Mouse (Mus musculus): ENCODE measurements around the gene Ppp1r13l. TPM values are rescaled to one million over a fixed set of nuclear protein-coding genes. Genes with fewer than 3 reads are reported as not detected.

The Ppp1r13l gene
- polyA plus RNA-seq (2012; rRNA removed; ENCODE audit: low replicate concordance), result 7.7 and 8.8 TPM in 2 replicates

GRCm38 (mm10) chr7:19359299-19359891 lies at the start of gene Ppp1r13l, which contains the start of gene Cd3eap:
Gene Ppp1r13l (plus strand): TSS chr7:19359749.
Gene Cd3eap (minus strand): TSS chr7:19359483.

DNA sequence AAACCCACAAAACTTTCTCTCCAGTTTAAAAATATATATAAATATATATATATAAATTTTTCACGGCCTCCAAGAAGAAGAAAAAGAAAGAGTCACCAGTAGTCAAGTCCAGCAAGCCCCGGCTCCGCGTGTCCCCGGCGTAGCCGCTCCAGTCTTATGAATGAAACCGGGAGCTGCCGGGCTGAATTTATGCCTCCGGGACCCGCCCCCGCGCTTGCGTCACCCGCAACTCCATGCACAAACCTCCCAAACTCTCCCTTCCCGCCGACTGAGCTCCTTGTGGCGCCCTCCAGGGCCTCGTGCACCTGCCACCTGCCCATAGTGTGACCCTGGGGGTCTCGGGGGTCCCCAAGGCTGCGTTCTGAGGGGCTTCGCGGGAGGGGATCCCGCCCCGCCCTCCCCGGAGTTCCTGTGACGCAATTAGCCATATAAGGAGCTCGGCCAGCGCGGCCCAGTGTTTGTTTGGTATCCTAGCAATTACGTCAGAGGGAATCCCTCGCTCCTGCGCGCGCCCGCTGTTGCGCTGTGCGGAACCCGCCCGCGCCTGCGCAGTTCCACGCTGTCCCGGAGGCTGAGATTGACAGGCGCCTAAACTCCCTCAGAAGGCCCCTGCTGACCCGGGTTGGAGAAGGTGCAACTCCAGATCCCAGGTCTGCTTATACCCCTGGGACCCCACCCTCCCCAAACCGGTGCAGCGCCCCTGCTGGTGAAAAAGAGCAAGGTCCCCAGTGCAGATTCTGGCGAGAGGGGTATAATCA lies 49.5 kb upstream of the Ppp1r13l start, which contains the start of gene Fosb:
Gene Fosb, minus strand, starts transcription at position 168 of the 758 bp plus-strand sequence.

GRCm38 (mm10) chr7:19344237-19344847 lies 15.2 kb upstream of the Ppp1r13l start, which contains the start of gene Ercc1:
Gene Ercc1 (plus strand): TSS chr7:19344778.

DNA sequence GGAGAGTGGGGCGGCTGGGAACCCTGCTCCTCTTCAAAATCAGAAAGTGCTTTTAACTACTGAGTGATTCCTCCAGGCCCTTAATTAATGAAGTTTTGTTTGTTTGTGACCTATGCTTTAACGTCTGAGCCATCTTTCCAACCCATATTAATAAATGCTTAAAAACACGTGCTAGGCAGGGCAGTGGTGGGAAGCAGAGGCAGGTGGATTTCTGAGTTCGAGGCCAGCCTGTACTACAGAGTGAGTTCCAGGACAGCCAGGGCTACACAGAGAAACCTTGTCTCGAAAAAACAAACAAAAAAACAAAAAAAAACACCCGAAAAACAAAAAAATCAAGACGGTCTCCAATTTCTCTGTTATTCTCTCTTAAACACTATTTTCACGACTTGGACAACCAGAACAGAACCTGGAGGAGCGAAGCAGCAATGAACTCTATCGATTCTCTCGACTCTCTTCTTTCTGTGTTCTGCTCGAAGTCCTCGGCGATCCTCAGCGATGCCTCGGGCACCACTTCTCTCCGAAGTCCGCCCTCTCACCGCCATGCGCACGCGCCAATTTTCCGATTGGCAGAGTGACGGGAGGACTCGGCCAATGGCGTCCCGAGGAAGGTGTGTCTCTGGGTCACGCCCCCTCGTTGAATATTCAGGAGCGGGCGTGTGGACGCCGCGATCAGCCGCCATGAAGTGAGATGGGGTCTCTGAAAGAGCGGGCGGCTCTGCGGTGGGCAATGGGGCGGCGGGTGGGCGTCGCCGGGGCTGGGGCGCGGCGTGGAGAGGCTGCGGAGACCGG lies 22.0 kb downstream of the Ppp1r13l start, which contains the start of gene Ercc2:
Gene Ercc2, plus strand, starts transcription at position 634 of the 789 bp plus-strand sequence.

GRCm38 (mm10) chr7:19403731-19404296 lies 44.3 kb downstream of the Ppp1r13l start, which contains the start of gene Klc3:
Gene Klc3 (minus strand): TSS chr7:19404104.

GRCm38 (mm10) chr7:19404476-19404875 lies 44.9 kb downstream of the Ppp1r13l start, which contains the start of gene Ckm:
Gene Ckm (plus strand): TSS chr7:19404776.

Other genes starting within 250 kb of the Ppp1r13l start
- not detected in 2 replicates for gene Gm4969, start 241.4 kb upstream of the Ppp1r13l start, polyA plus RNA-seq (2012; rRNA removed; ENCODE audit: low replicate concordance)
- gene Fbxo46, start 239.9 kb upstream of the Ppp1r13l start, polyA plus RNA-seq (2012; rRNA removed; ENCODE audit: low replicate concordance), result 8.6 and 15.0 TPM in 2 replicates
- 6.5 and 11.2 TPM in 2 replicates for gene Qpctl, start 210.5 kb upstream of the Ppp1r13l start, polyA plus RNA-seq (2012; rRNA removed; ENCODE audit: low replicate concordance)
- gene Snrpd2, start 210.0 kb upstream of the Ppp1r13l start, polyA plus RNA-seq (2012; rRNA removed; ENCODE audit: low replicate concordance), result 6.2 and 7.1 TPM in 2 replicates
- gene Gipr, start 193.6 kb upstream of the Ppp1r13l start, polyA plus RNA-seq (2012; rRNA removed; ENCODE audit: low replicate concordance), result 0.63 and 0.77 TPM in 2 replicates
- 20.3 and 22.0 TPM in 2 replicates for gene Eml2, start 183.3 kb upstream of the Ppp1r13l start, polyA plus RNA-seq (2012; rRNA removed; ENCODE audit: low replicate concordance)
- gene Gpr4, start 147.2 kb upstream of the Ppp1r13l start, polyA plus RNA-seq (2012; rRNA removed; ENCODE audit: low replicate concordance), result 5.1 and 6.3 TPM in 2 replicates
- 24.2 and 25.9 TPM in 2 replicates for gene Opa3, start 131.4 kb upstream of the Ppp1r13l start, polyA plus RNA-seq (2012; rRNA removed; ENCODE audit: low replicate concordance)
- 436 and 468 TPM in 2 replicates for gene Vasp, start 87.9 kb upstream of the Ppp1r13l start, polyA plus RNA-seq (2012; rRNA removed; ENCODE audit: low replicate concordance)
- 1.4 and 23.4 TPM in 2 replicates for gene Ppm1n, start 79.7 kb upstream of the Ppp1r13l start, polyA plus RNA-seq (2012; rRNA removed; ENCODE audit: low replicate concordance)
- gene Rtn2, start 77.1 kb upstream of the Ppp1r13l start, polyA plus RNA-seq (2012; rRNA removed; ENCODE audit: low replicate concordance), result 13.4 and 16.6 TPM in 2 replicates
- 0.99 and 6.4 TPM in 2 replicates for gene Fosb, start 49.7 kb upstream of the Ppp1r13l start, polyA plus RNA-seq (2012; rRNA removed; ENCODE audit: low replicate concordance)
- gene Ercc1, start 15.0 kb upstream of the Ppp1r13l start, polyA plus RNA-seq (2012; rRNA removed; ENCODE audit: low replicate concordance), result 14.9 and 16.2 TPM in 2 replicates
- 1.9 and 5.3 TPM in 2 replicates for gene Cd3eap, start 266 bp upstream of the Ppp1r13l start, polyA plus RNA-seq (2012; rRNA removed; ENCODE audit: low replicate concordance)
- gene Ercc2, start 22.3 kb downstream of the Ppp1r13l start, polyA plus RNA-seq (2012; rRNA removed; ENCODE audit: low replicate concordance), result 37.5 and 41.5 TPM in 2 replicates
- gene Klc3, start 44.4 kb downstream of the Ppp1r13l start, polyA plus RNA-seq (2012; rRNA removed; ENCODE audit: low replicate concordance), result 1.2 and 2.1 TPM in 2 replicates
- gene Ckm, start 45.0 kb downstream of the Ppp1r13l start, polyA plus RNA-seq (2012; rRNA removed; ENCODE audit: low replicate concordance), result 51.7 and 59.9 TPM in 2 replicates
- 15.0 and 33.5 TPM in 2 replicates for gene Mark4, start 99.1 kb downstream of the Ppp1r13l start, polyA plus RNA-seq (2012; rRNA removed; ENCODE audit: low replicate concordance)
- gene Exoc3l2, start 103.6 kb downstream of the Ppp1r13l start, polyA plus RNA-seq (2012; rRNA removed; ENCODE audit: low replicate concordance), result 5.1 and 11.1 TPM in 2 replicates
- 10.5 and 31.4 TPM in 2 replicates for gene Bloc1s3, start 148.6 kb downstream of the Ppp1r13l start, polyA plus RNA-seq (2012; rRNA removed; ENCODE audit: low replicate concordance)
- 159 and 195 TPM in 2 replicates for gene Trappc6a, start 148.6 kb downstream of the Ppp1r13l start, polyA plus RNA-seq (2012; rRNA removed; ENCODE audit: low replicate concordance)
- 0.15 and 0.18 TPM in 2 replicates for gene Nkpd1, start 158.1 kb downstream of the Ppp1r13l start, polyA plus RNA-seq (2012; rRNA removed; ENCODE audit: low replicate concordance)
- 99.5 and 166 TPM in 2 replicates for gene Ppp1r37, start 203.3 kb downstream of the Ppp1r13l start, polyA plus RNA-seq (2012; rRNA removed; ENCODE audit: low replicate concordance)
- 3.9 and 4.8 TPM in 2 replicates for gene Zfp296, start 217.5 kb downstream of the Ppp1r13l start, polyA plus RNA-seq (2012; rRNA removed; ENCODE audit: low replicate concordance)
- gene Gemin7, start 217.8 kb downstream of the Ppp1r13l start, polyA plus RNA-seq (2012; rRNA removed; ENCODE audit: low replicate concordance), result 94.7 and 164 TPM in 2 replicates
- 168 and 347 TPM in 2 replicates for gene Clasrp, start 244.7 kb downstream of the Ppp1r13l start, polyA plus RNA-seq (2012; rRNA removed; ENCODE audit: low replicate concordance)